Comparison of ENCODE assay signal across 22 mouse cellular contexts in the genomic region with DNA sequence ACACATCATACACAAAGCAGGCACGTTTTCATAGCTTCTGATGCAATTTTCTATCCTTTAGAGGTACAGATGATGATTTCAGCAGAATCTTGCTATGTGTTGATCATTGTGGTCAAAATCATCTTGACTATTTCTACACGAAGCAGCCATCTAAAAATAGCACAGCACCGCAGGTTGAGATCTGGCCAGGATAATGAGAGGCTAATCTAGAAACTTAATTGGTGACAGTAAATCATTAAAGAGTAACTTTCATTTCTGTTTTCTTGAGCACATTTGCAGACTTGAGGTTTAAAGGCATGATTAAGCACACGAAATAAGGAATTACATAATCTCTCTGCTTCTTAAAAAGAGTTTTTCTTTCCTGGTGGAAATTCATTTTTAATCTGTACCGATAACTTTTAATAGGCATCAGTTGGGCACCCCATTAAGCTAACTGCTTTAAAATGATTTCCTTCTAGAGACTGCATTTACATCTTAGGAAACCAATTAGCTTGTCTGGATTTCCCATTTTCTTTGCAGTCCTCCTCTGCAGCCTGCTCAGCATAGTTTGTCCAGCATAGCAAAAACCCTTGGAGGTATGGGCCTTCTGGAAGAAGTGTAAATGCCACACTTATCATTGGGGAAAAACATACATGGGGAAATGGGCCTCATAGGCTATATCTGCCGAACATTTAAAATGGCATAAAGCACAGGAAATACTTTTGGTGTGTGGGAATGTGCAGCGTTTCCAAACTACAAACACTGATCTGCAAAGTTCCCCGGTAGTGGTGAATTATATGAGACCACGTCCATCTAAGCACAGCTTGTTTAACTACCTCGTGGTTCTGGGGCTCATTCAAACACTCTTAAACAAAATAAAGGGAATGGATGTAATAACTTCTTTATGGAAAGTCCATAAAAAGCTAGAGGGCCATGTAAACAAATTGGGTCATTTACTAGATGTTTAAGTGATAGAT. TPM values are rescaled to one million over a fixed set of nuclear protein-coding genes. Genes with fewer than 3 reads are reported as not detected.
DNase-seq lines count a peak whose midpoint lies in the region; ATAC-seq lines count a peak whose summit lies in the region.
"Had no signal": no experiment of that assay in that cellular context is flagged by ENCODE, and none has a peak within 500 bp of the region (broad histone marks: within the 10 kb centered on the region; RNA-seq: fewer than 3 reads in every experiment).

No protein-coding gene starts in this region.

- peak; percentile 72 for ATAC-seq in frontal cortex, adult (ENCODE audit: low TSS enrichment)
- ATAC-seq in hematopoietic stem cell, adult 5-6 weeks (replicated peaks in 1 of 2; ENCODE audit: insufficient read depth in 1 of 2, low FRiP score in 2 of 2, low TSS enrichment in 1 of 2, low read depth in 1 of 2, poor library complexity in 2 of 2, severe bottlenecking in 2 of 2), result peak; percentile 58 to 70
- no peak for ATAC-seq in megakaryocyte-erythroid progenitor cell, adult 5-6 weeks (replicated peaks; ENCODE audit: low FRiP score, low TSS enrichment, poor library complexity, severe bottlenecking)
- ATAC-seq: intestine, postnatal 0 days; lung, postnatal 0 days had no signal

- no peak overlapping the region for H3K4me3 ChIP-seq in macrophage (ENCODE audit: inconsistent target)
- H3K4me3 ChIP-seq: forebrain, embryonic 10.5 days; hindbrain, embryonic 15.5 days; midbrain, embryonic 10.5 days; neural tube, embryonic 13.5 days had no signal

- H3K27ac ChIP-seq in macrophage, result peak overlapping the region; percentile 67
- H3K27ac ChIP-seq: forebrain, embryonic 10.5 days; hindbrain, embryonic 15.5 days; liver, embryonic 14.5 days; midbrain, embryonic 10.5 days; neural tube, embryonic 13.5 days had no signal

- no peaks in the 10 kb centered on the region for H3K36me3 ChIP-seq in macrophage (ENCODE audit: inconsistent target)
- H3K36me3 ChIP-seq: forebrain, embryonic 10.5 days; hindbrain, embryonic 15.5 days; midbrain, embryonic 10.5 days; neural tube, embryonic 13.5 days had no signal

- 13% methylated on average over 10 of the region's 10 CpGs for WGBS in macrophage (ENCODE audit: missing documents)

- DNase-seq in frontal cortex, postnatal 36 days (ENCODE audit: low spot score in 2 of 2), result no peak
- peak; percentile 51 for DNase-seq in Muller cell, postnatal 12 days (ENCODE audit: inconsistent ontology term)
- no peak for DNase-seq in cerebellum, postnatal 10 days
- DNase-seq in left cerebral cortex, adult 9 months (ENCODE audit: low spot score in 2 of 2), result no peak
- DNase-seq: adrenal gland, postnatal 25 days; cerebellum, adult 8-10 months; gastrocnemius, postnatal 25 days; heart, postnatal 14 days; layer of hippocampus, adult 9-11 months; spleen, adult 18-20 months; thymus, adult 2 months had no signal

- H3K79me2 ChIP-seq in macrophage (ENCODE audit: inconsistent target), result no peaks in the 10 kb centered on the region

RNA-seq across cellular contexts. Expression of a gene that starts 10.7 kb away (rescaled TPM):
- total RNA-seq in hematopoietic stem cell, adult 5-6 weeks (2017), result 0.31 TPM in 1 of 2 replicates, not detected in the other
- total RNA-seq in macrophage (2018; cell fraction: chromatin; rRNA removed), result 10 to 100 TPM in 23 of 26 experiments, 1 to 10 TPM in 3; 5.4 to 38.1 (median 14.5) TPM
- total RNA-seq in macrophage (2018; cell fraction: cytosol; rRNA removed), result 10 to 100 TPM in 24 of 26 experiments, 1 to 10 TPM in 2; 8.2 to 44.1 (median 20.4) TPM
- 10 to 100 TPM; 12.1 to 61.6 (median 24.7) TPM for total RNA-seq in macrophage (2018; cell fraction: nucleus; rRNA removed)
- 14.8 to 34.2 TPM (median 26.6 TPM) in 3 replicates for polyA plus RNA-seq in macrophage (2018)
- not detected in 2 replicates for total RNA-seq in megakaryocyte-erythroid progenitor cell, adult 5-6 weeks (2014; fragmentation: Nextera tagmentation)
- not detected in 2 replicates for total RNA-seq in megakaryocyte-erythroid progenitor cell, adult 5-6 weeks (2017)
